Mouse (Mus musculus): ENCODE measurements around the gene Spsb1. TPM values are rescaled to one million over a fixed set of nuclear protein-coding genes. Genes with fewer than 3 reads are reported as not detected.

Gene Spsb1
- total and polyA plus RNA-seq, 2 experiments = 0.91 to 0.92 TPM

DNA sequence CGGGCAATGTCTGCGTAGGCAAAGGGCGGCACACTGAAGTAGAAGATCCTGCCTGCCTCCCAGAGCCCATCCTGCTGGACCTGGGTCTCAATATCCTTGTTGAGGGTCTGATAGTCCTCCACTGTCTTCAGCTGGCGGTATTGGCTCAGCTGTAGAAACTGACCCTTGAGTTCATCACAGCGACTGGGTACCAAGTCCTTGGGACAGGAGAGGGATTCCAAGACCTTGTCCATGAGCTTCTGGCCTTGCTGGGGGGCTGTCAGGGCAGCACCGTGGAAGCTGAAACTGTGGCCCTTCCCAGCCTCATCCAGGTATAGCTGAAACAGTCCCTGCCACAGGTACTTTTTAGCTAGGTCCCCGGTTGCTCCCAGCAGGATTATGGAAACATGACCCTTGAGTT, 41.1 kb upstream of the Spsb1 start:
- Histone ChIP-seq H3K36me3 (ENCODE audit: control insufficient read depth, insufficient read depth, low read length) (peaks cover 48% of the 10 kb centered on the region), H3K4me3 (ENCODE audit: insufficient read depth, low read depth, low read length) (no peak overlapping the region), H3K4me1 (ENCODE audit: control insufficient read depth, insufficient read depth, low read length) (peaks cover 80% of the 10 kb centered on the region), H3K27me3 (ENCODE audit: control insufficient read depth, insufficient read depth, low read length) (no peaks in the 10 kb centered on the region), H3K27ac (replicated peaks; ENCODE audit: insufficient read depth, low read depth, low read length) (peak overlapping the region; percentile 38; the same call in 1 of the 2 replicates), H3K9ac (ENCODE audit: low read depth, low read length) (no peak overlapping the region; the same call in 1 of the 2 replicates), H3K79me2 (ENCODE audit: control insufficient read depth, insufficient read depth, low read length) (peaks cover 58% of the 10 kb centered on the region; the same call in 1 of the 2 replicates)
- no peak for TF ChIP-seq CTCF (IDR thresholded peaks at IDR 0.05; ENCODE audit: low read depth, low read length)
- TF ChIP-seq POLR2A (IDR thresholded peaks at IDR 0.05; ENCODE audit: extremely low read depth, insufficient read depth, low read length) = no peak
- 44% methylated on average over 7 of the region's 7 CpGs for WGBS
- DNase-seq (ENCODE audit: extremely low read depth, low read depth, low spot score) = peak; percentile 31

DNA sequence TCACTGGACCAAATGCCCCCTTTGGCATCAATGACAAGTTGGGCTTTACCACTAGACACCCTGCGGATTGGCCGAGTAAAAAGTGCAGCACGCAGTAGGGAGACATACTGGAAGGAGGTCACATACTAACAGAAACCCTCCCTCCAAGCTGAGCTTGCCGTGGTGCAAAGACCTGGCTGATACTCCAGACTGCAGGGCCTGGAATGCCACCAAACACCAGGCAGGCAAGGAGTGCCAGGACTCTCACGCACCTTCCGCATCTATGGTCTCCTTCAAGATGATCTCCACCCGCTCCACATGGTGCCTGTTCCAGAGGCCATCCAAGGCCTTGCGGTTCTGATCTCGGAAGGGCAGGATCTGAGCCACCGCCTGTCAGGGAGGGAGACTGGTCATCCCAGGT, 39.4 kb upstream of the Spsb1 start:
- peaks cover 45% of the 10 kb centered on the region; the same call in 1 of the 2 replicates for H3K79me2 ChIP-seq (ENCODE audit: control insufficient read depth, insufficient read depth, low read length)
- no peak overlapping the region for H3K4me3 ChIP-seq (ENCODE audit: insufficient read depth, low read depth, low read length)
- H3K36me3 ChIP-seq (ENCODE audit: control insufficient read depth, insufficient read depth, low read length) = peaks cover 45% of the 10 kb centered on the region
- TF ChIP-seq CTCF (IDR thresholded peaks at IDR 0.05; ENCODE audit: low read depth, low read length) (no peak), POLR2A (IDR thresholded peaks at IDR 0.05; ENCODE audit: extremely low read depth, insufficient read depth, low read length) (no peak)
- DNase-seq (ENCODE audit: extremely low read depth, low read depth, low spot score) = peak; percentile 51
- peak overlapping the region; percentile 62; the same call in 1 of the 2 replicates for H3K27ac ChIP-seq (replicated peaks; ENCODE audit: insufficient read depth, low read depth, low read length)
- H3K4me1 ChIP-seq (ENCODE audit: control insufficient read depth, insufficient read depth, low read length) = peaks cover 79% of the 10 kb centered on the region
- H3K9ac ChIP-seq (ENCODE audit: low read depth, low read length) = no peak overlapping the region
- no peaks in the 10 kb centered on the region for H3K27me3 ChIP-seq (ENCODE audit: control insufficient read depth, insufficient read depth, low read length)
- WGBS = 63% methylated on average over 10 of the region's 10 CpGs

DNA sequence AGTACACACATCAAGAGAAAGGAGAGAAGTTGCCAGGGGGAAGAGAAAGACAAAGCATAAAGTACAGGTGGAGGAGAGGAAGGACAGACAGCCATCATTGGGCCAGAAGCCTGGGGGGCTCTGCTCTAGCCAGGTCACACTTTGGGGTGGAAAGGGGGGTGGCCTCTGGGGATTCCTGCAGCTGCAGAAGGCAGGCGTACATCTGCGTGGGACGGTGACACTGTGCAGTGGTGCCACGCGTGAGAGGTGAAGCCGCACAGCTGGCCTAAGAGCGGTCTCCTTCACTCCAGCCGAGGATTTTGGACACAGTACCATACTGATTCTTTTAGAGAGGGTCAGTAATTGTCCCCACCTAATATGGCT, 37.8 kb upstream of the Spsb1 start:
- Histone ChIP-seq H3K27me3 (ENCODE audit: control insufficient read depth, insufficient read depth, low read length) (no peaks in the 10 kb centered on the region), H3K4me1 (ENCODE audit: control insufficient read depth, insufficient read depth, low read length) (peaks cover 72% of the 10 kb centered on the region), H3K9ac (ENCODE audit: low read depth, low read length) (peak overlapping the region; percentile 10), H3K4me3 (ENCODE audit: insufficient read depth, low read depth, low read length) (no peak overlapping the region; the same call in 1 of the 2 replicates), H3K79me2 (ENCODE audit: control insufficient read depth, insufficient read depth, low read length) (peaks cover 31% of the 10 kb centered on the region; the same call in 1 of the 2 replicates), H3K36me3 (ENCODE audit: control insufficient read depth, insufficient read depth, low read length) (peaks cover 46% of the 10 kb centered on the region), H3K27ac (replicated peaks; ENCODE audit: insufficient read depth, low read depth, low read length) (peak overlapping the region; percentile 63)
- WGBS = 87% methylated on average over 8 of the region's 8 CpGs
- TF ChIP-seq CTCF (IDR thresholded peaks at IDR 0.05; ENCODE audit: low read depth, low read length) (no peak), POLR2A (IDR thresholded peaks at IDR 0.05; ENCODE audit: extremely low read depth, insufficient read depth, low read length) (no peak)
- DNase-seq (ENCODE audit: extremely low read depth, low read depth, low spot score) = no peak

DNA sequence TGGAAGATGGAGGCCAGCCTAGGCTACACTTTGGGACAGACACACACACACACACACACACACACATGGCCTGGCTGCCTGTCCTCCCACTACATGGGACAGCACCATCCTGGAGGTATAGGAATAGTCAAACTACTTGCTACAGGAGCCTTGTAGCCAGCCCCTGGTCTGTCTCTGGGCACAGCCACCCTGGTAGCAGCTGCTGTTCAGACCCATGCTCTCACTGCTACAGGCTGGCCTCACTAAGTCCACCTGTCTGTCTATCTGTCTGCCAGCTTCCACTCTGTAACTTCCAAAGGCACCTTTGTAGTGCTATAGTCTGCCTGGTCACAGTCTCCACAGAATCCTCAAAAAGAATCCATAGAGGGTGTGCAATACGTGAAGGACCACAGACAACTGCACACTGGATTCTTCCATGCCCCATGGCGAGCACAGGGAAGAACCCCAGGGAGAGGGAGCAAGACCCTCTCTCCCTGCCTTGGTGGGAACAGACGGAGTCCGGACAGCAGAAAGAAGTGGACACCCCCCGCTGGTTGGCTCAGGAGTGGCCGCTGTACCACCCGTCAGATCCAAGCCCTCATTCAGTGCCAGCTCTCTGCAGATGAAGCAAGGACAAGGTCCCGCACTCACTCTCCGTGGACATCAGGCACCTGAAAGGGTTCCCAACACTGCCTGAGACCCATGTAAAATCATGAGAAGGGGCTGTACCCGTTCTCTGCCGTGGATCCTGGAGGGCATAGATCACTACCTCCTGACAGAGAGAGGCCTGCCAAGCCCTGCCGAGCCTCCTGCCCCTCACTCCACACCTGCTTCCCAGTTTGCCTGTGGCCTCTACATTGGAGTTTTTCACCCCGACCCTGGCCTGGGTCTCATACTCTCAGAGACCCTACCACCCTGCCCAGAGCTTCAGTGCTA, 37.2 kb upstream of the Spsb1 start:
- Histone ChIP-seq H3K4me1 (ENCODE audit: control insufficient read depth, insufficient read depth, low read length) (peaks cover 71% of the 10 kb centered on the region), H3K79me2 (ENCODE audit: control insufficient read depth, insufficient read depth, low read length) (peaks cover 26% of the 10 kb centered on the region; the same call in 1 of the 2 replicates), H3K27me3 (ENCODE audit: control insufficient read depth, insufficient read depth, low read length) (no peaks in the 10 kb centered on the region), H3K27ac (replicated peaks; ENCODE audit: insufficient read depth, low read depth, low read length) (peak overlapping the region; percentile 63), H3K9ac (ENCODE audit: low read depth, low read length) (peak overlapping the region; percentile 46), H3K36me3 (ENCODE audit: control insufficient read depth, insufficient read depth, low read length) (peaks cover 48% of the 10 kb centered on the region), H3K4me3 (ENCODE audit: insufficient read depth, low read depth, low read length) (no peak overlapping the region)
- peak; percentile 53 for DNase-seq (ENCODE audit: extremely low read depth, low read depth, low spot score)
- TF ChIP-seq CTCF (IDR thresholded peaks at IDR 0.05; ENCODE audit: low read depth, low read length) (no peak), POLR2A (IDR thresholded peaks at IDR 0.05; ENCODE audit: extremely low read depth, insufficient read depth, low read length) (no peak)
- 48% methylated on average over 13 of the region's 13 CpGs for WGBS

- no peaks in the 10 kb centered on the region for H3K27me3 ChIP-seq (ENCODE audit: control insufficient read depth, insufficient read depth, low read length)
- peaks cover 68% of the 10 kb centered on the region for H3K4me1 ChIP-seq (ENCODE audit: control insufficient read depth, insufficient read depth, low read length)
- H3K79me2 ChIP-seq (ENCODE audit: control insufficient read depth, insufficient read depth, low read length) = peaks cover 24% of the 10 kb centered on the region; the same call in 1 of the 2 replicates
- TF ChIP-seq CTCF (IDR thresholded peaks at IDR 0.05; ENCODE audit: low read depth, low read length) (no peak), POLR2A (IDR thresholded peaks at IDR 0.05; ENCODE audit: extremely low read depth, insufficient read depth, low read length) (0 out of 2 replicates have a peak, but pooled peaks have one; percentile 19)
- peak overlapping the region; percentile 38 for H3K9ac ChIP-seq (ENCODE audit: low read depth, low read length)
- H3K27ac ChIP-seq (replicated peaks; ENCODE audit: insufficient read depth, low read depth, low read length) = peak overlapping the region; percentile 63
- H3K4me3 ChIP-seq (ENCODE audit: insufficient read depth, low read depth, low read length) = peak overlapping the region; percentile 47; the same call in 1 of the 2 replicates
- peaks cover 52% of the 10 kb centered on the region for H3K36me3 ChIP-seq (ENCODE audit: control insufficient read depth, insufficient read depth, low read length)
- WGBS = 16% methylated on average over 9 of the region's 9 CpGs
- peak; percentile 80 for DNase-seq (ENCODE audit: extremely low read depth, low read depth, low spot score)
Measured at GRCm38 (mm10) chr4:149990954-149991633, 36.3 kb upstream of the Spsb1 start.

Data from liver, adult 2 months (tissue).